Mouse (Mus musculus) ES-E14 (cell line): ENCODE measurements around the gene Efcab10. TPM values are rescaled to one million over a fixed set of nuclear protein-coding genes. Genes with fewer than 3 reads are reported as not detected.

Experiments used
- DNase-seq: peaks from one replicate; pipeline ENCODE4 v3.0.0-alpha.2; 2013; ENCODE audit warnings: low read depth, low spot score
- H3K27ac ChIP-seq: 2 replicates; pipeline ENCODE4 v1.5.1; 2012; ENCODE audit warnings: low read depth, mild to moderate bottlenecking, low read length, moderate library complexity, mixed read lengths; ENCODE audit not compliant: poor library complexity, insufficient read depth, severe bottlenecking
- H3K36me3 ChIP-seq: 2 replicates; pipeline ENCODE4 v1.6.1; 2012; ENCODE audit warnings: mild to moderate bottlenecking, low read length, moderate library complexity, mixed read lengths; ENCODE audit not compliant: control insufficient read depth, poor library complexity, insufficient read depth, severe bottlenecking
- H3K4me1 ChIP-seq, 2 experiments: fragments of 150-350 bp in 1 of 2; sonication (generic) in 1 of 2; 2 replicates each; pipeline ENCODE4 v1.6.1; 2012; ENCODE audit warnings: low read length in 2 of 2, mild to moderate bottlenecking in 1 of 2, mixed read lengths in 1 of 2; ENCODE audit not compliant: control insufficient read depth in 2 of 2, insufficient read depth in 2 of 2, poor library complexity in 1 of 2
- H3K4me3 ChIP-seq, 2 experiments: fragments of 150-350 bp in 1 of 2; sonication (generic) in 1 of 2; 2 replicates each; pipeline ENCODE4 v1.5.1; 2012; ENCODE audit warnings: low read length in 2 of 2, low read depth in 1 of 2, mild to moderate bottlenecking in 1 of 2, mixed read lengths in 1 of 2; ENCODE audit not compliant: insufficient read depth in 1 of 2, poor library complexity in 1 of 2, severe bottlenecking in 1 of 2
- H3K9ac ChIP-seq: 2 replicates; pipeline ENCODE4 v1.6.1; 2012; ENCODE audit warnings: low read depth, mild to moderate bottlenecking, low read length, mixed read lengths; ENCODE audit not compliant: poor library complexity, insufficient read depth, severe bottlenecking
- H3K9me3 ChIP-seq: fragments of 150-350 bp; sonication (generic); 2 replicates; pipeline ENCODE4 v1.6.1; 2012; ENCODE audit warnings: low read depth, mild to moderate bottlenecking, low read length; ENCODE audit not compliant: control insufficient read depth, insufficient read depth
- CHD2 ChIP-seq: IDR thresholded peaks from 2 replicates; pipeline ENCODE4 v1.6.1; 2014; ENCODE audit warnings: mild to moderate bottlenecking, low read depth, low read length, inconsistent platforms
- HCFC1 ChIP-seq: IDR thresholded peaks from 2 replicates; pipeline ENCODE4 v1.6.1; 2012; ENCODE audit warnings: low read length, inconsistent platforms, borderline replicate concordance; ENCODE audit not compliant: insufficient read depth
- MAFK ChIP-seq: IDR thresholded peaks from 2 replicates; pipeline ENCODE4 v1.6.1; 2014; ENCODE audit warnings: mild to moderate bottlenecking, low read depth, low read length, inconsistent platforms; ENCODE audit not compliant: insufficient read depth
- ZC3H11A ChIP-seq: IDR thresholded peaks from 2 replicates; pipeline ENCODE4 v1.6.1; 2012; ENCODE audit warnings: low read depth, mild to moderate bottlenecking, inconsistent platforms, low read length, borderline replicate concordance
- ZNF384 ChIP-seq: IDR thresholded peaks from 2 replicates; pipeline ENCODE4 v1.6.1; 2012; ENCODE audit warnings: low read depth, low read length, inconsistent platforms
- in situ Hi-C, 2 experiments: fragments of 600-800 bp; cut with MboI; formaldehyde crosslinking; loops; one replicate each; pipeline ENCODE4 v1.15.1; 2025; ENCODE audit warnings: low sequenced_read_pairs in 2 of 2, inconsistent platforms in 1 of 2; ENCODE audit not compliant: unreplicated experiment in 2 of 2
- total RNA-seq: library from RNA; depleted of rRNA; stranded (reverse); fragments of 300-350 nt; gene quantifications from 2 replicates; pipeline ENCODE4 v1.2.3, GENCODE M21; 2012

Gene Efcab10
- total RNA-seq, 1 experiment = not detected

DNA sequence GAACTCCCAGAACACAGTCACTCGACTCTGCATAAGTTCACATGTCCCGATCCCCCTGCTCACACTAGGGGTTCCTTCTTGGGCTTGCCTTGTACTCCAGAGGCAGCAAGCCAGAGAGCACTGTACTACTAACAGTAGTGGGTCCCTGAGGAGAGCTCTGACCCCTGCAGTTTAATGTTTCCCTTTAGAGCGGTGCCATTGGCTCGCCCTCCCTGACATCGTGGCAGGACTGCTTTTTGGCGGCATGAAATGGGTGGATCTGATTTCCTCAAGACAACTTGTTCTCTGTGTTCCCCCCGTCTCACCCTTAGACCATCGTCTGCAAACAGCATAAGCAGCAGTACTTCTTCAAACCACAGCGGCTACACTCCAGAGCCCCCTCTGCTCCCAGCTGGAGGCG lies 36.3 kb upstream of the Efcab10 start:
- Histone ChIP-seq H3K36me3 (peaks cover 4% of the 10 kb centered on the region; the same call in 1 of the 2 replicates), H3K9me3 (no peaks in the 10 kb centered on the region), H3K4me3 (no peak overlapping the region), H3K4me1 (no peaks in the 10 kb centered on the region), H3K9ac (no peak overlapping the region), H3K27ac (no peak overlapping the region)
- DNase-seq = no peak
- TF ChIP-seq HCFC1 (no peak), CHD2 (no peak), ZNF384 (no peak), ZC3H11A (no peak)
- in situ Hi-C loops = no loop called here

DNA sequence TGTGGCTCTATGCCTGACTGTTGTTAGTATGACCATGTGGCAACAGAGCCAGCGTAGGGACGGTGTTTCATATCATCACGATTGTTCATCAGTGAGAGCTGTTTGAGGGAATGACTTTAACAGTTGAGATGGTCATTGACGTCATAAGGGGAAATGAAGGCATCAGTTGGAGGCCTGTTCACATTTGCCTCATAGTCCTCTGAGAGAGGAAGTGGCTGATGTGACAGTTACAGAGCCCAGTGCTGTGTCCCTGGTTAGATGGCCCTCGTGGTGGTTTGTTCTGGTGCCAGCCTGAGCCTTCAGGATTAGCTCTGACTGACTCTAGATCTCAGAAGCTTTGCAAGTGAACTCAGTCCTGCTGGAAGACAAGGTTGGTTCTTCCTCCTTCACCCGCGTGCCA lies 35.4 kb upstream of the Efcab10 start:
- no peaks in the 10 kb centered on the region for H3K9me3 ChIP-seq
- TF ChIP-seq ZC3H11A (no peak), HCFC1 (no peak), ZNF384 (no peak), CHD2 (no peak), MAFK (no peak)
- H3K27ac ChIP-seq = no peak overlapping the region
- in situ Hi-C loops = no loop called here
- no peak overlapping the region for H3K9ac ChIP-seq
- DNase-seq = no peak
- H3K36me3 ChIP-seq = peaks cover 4% of the 10 kb centered on the region; the same call in 1 of the 2 replicates
- no peaks in the 10 kb centered on the region for H3K4me1 ChIP-seq
- no peak overlapping the region for H3K4me3 ChIP-seq

DNA sequence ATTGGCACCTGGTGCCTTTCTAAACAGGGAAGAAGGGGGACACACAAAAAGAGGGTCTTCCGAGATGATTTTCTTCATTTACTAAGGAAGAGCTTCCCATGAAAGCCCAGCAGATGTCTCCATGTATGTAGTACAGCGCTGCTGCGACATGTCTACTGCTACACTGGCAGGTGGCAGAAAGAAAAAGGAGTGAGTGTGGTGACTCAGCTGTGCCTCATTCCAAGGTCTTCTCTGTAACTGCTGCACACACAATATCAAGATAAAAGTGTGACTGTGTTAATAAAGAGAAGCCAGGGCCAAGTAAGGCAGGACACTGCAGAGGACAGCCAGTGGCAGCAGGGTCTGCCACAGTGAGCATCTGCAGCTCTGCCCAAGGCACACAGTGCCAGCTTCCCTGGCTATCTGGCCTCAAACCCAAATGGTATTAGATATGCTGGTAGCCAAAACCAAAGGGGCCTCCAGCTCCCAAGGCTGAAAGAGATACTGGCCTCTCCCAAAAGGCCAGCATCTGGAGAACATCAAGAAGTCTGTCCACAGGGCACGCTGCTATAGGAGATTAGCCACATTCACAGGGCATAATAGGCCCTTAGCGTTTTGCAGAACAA lies 34.7 kb upstream of the Efcab10 start:
- no peak for DNase-seq
- Histone ChIP-seq H3K27ac (no peak overlapping the region), H3K9me3 (no peaks in the 10 kb centered on the region), H3K4me1 (no peaks in the 10 kb centered on the region), H3K4me3 (no peak overlapping the region), H3K9ac (no peak overlapping the region), H3K36me3 (peaks cover 4% of the 10 kb centered on the region; the same call in 1 of the 2 replicates)
- no peak for TF ChIP-seq MAFK
- no peak for TF ChIP-seq ZNF384
- no peak for TF ChIP-seq HCFC1
- no peak for TF ChIP-seq CHD2
- no peak for TF ChIP-seq ZC3H11A
- in situ Hi-C loops = no loop called here

DNA sequence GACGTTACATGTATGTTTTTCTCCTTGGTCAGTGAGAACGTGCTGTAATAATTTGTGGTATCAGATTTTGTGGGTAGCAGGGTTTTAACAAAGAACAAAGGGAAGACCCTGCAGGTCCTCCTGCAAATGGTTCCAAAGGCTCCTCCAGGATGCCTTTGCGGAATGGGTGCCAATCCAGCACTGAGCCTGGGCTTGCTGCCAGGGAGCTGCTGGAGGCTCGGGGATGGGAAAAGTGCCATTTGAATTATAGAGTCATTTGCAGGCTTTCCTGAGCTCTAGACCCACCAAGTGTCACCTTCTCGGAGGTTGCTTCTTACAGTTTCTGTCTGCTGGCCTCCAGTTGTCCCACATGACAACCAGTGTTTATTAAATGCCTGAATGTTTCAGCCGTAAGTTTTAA lies 33.9 kb upstream of the Efcab10 start:
- in situ Hi-C loops = no loop called here
- no peak overlapping the region for H3K9ac ChIP-seq
- peaks cover 4% of the 10 kb centered on the region; the same call in 1 of the 2 replicates for H3K36me3 ChIP-seq
- no peaks in the 10 kb centered on the region for H3K4me1 ChIP-seq
- H3K9me3 ChIP-seq = no peaks in the 10 kb centered on the region
- H3K4me3 ChIP-seq = no peak overlapping the region
- DNase-seq = no peak
- no peak overlapping the region for H3K27ac ChIP-seq
- no peak for TF ChIP-seq ZNF384
- no peak for TF ChIP-seq CHD2
- TF ChIP-seq HCFC1 = no peak
- no peak for TF ChIP-seq MAFK
- no peak for TF ChIP-seq ZC3H11A

DNA sequence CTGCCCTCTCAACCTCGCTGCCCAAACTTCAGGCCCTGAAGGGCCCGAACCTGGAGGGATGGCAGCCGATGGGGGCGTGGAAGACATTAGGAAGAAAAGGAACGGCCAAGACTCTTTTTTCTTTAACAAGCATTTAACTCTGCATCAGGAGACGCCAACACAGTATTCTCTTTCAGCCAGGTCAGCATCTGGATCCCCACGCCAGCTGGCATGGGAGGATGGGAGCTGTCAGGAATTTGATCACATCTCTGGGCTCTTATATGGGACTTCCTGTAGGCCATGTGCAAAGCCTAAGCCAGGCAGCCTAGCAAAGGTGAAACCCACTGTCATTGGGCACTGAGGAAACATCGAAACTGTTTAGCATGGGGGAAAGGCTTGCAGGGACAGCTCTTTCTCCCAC lies 30.1 kb upstream of the Efcab10 start:
- Histone ChIP-seq H3K4me1 (peaks cover 0 to 4% of the 10 kb centered on the region in 2 experiments; a peak in 1 of 4 replicates), H3K27ac (no peak overlapping the region), H3K9me3 (no peaks in the 10 kb centered on the region), H3K4me3 (no peak overlapping the region), H3K36me3 (no peaks in the 10 kb centered on the region), H3K9ac (no peak overlapping the region)
- no peak for DNase-seq
- TF ChIP-seq ZC3H11A (no peak), HCFC1 (no peak), CHD2 (no peak), MAFK (no peak), ZNF384 (no peak)
- in situ Hi-C loops = no loop called here
